Comparison of ENCODE assay signal across 19 mouse cellular contexts in the genomic region with DNA sequence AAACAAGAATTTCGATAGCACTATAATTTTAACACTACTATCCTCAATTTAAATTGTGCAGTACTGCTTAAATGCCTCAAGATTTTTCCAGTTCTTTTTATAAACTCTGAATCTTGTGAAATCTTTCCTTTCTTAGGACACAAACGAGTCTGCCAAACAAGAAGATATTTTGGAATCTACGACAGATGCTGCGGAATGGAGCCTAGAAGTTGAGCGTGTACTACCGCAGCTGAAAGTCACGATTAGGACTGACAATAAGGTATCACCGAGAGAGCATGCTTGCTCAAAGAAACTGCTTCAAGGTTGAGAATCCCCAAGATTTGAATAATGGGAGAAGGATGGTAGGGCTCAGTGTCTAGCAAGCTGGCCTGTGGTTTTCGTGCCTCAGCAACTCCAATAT.
DNase-seq lines count a peak whose midpoint lies in the region; ATAC-seq lines count a peak whose summit lies in the region.
"Had no signal": no experiment of that assay in that cellular context is flagged by ENCODE, and none has a peak within 500 bp of the region (broad histone marks: within the 10 kb centered on the region; RNA-seq: fewer than 3 reads in every experiment).

No protein-coding gene starts in this region.

- peak; percentile 99 for ATAC-seq in frontal cortex, adult (ENCODE audit: low TSS enrichment)
- ATAC-seq: forebrain, embryonic 14.5 days; liver, postnatal 0 days; lung, postnatal 0 days; midbrain, embryonic 16.5 days had no signal

- DNase-seq in frontal cortex, postnatal 10 days (ENCODE audit: low spot score in 2 of 2) = no peak
- peak; percentile 91 for DNase-seq in brain, adult 2 months (ENCODE audit: low read depth, low spot score)
- DNase-seq in left cerebral cortex, adult 9 months (ENCODE audit: low spot score in 2 of 2) = peak; percentile 50 to 78
- DNase-seq in right cerebral cortex, postnatal 36 days (ENCODE audit: low spot score in 2 of 2) = peak; percentile 45 to 80
- DNase-seq in spleen, postnatal 10 days (ENCODE audit: low spot score in 2 of 2) = no peak
- DNase-seq in cerebellum, adult 18-20 months = no peak
- DNase-seq: adrenal gland, postnatal 36 days; cerebellum, adult 2 months; cerebellum, postnatal 36 days; embryo, embryonic 11 days; kidney, adult 11 months; kidney, postnatal 4 days; liver, postnatal 0 days; thymus, adult 2 months; thymus, postnatal 4 days had no signal

Comparison
In these comparisons a context has a peak if more than half of its experiments do, and no peak if none do; other contexts are left out.
1. DNase-seq: peak in brain, adult 2 months (single experiment), left cerebral cortex, adult 9 months (2 of 2) and right cerebral cortex, postnatal 36 days (2 of 2); none in frontal cortex, postnatal 10 days (0 of 2), spleen, postnatal 10 days (0 of 2) and cerebellum, adult 18-20 months (0 of 2).